Mouse (Mus musculus) hindbrain, embryonic 16.5 days (tissue): ENCODE data around the gene Hoxa7. TPM values are rescaled to one million over a fixed set of nuclear protein-coding genes. Genes with fewer than 3 reads are reported as not detected.

Source experiments
- ATAC-seq: fragments of 200-750 bp; cut with Nextera tagmentation; 2 replicates; pipeline ENCODE4 v1.8.0; 2017; ENCODE audit warnings: moderate TSS enrichment, moderate library complexity
- H3K27ac ChIP-seq: fragments of 300-500 bp; sonication (generic); 2 replicates; pipeline ENCODE4 v1.5.1; 2014; ENCODE audit warnings: low read depth, mild to moderate bottlenecking, control low read depth, low read length, moderate library complexity
- H3K27me3 ChIP-seq: fragments of 300-500 bp; sonication (generic); replicated peaks from 2 replicates; pipeline ENCODE4 v1.6.1; 2014; ENCODE audit warnings: low read length; ENCODE audit not compliant: control insufficient read depth, insufficient read depth
- H3K36me3 ChIP-seq: fragments of 300-500 bp; sonication (generic); 2 replicates; pipeline ENCODE4 v1.6.1; 2014; ENCODE audit warnings: mild to moderate bottlenecking, low read length, moderate library complexity, mixed read lengths; ENCODE audit not compliant: control insufficient read depth, insufficient read depth
- H3K4me1 ChIP-seq: fragments of 300-500 bp; sonication (generic); 2 replicates; pipeline ENCODE4 v1.6.1; 2014; ENCODE audit warnings: low read depth, low read length; ENCODE audit not compliant: control insufficient read depth, insufficient read depth
- H3K4me2 ChIP-seq: fragments of 300-500 bp; sonication (generic); 2 replicates; pipeline ENCODE4 v1.6.1; 2014; ENCODE audit warnings: mild to moderate bottlenecking, low read length, control low read depth, moderate library complexity
- H3K4me3 ChIP-seq: fragments of 300-500 bp; sonication (generic); 2 replicates; pipeline ENCODE4 v1.5.1; 2014; ENCODE audit warnings: mild to moderate bottlenecking, low read length, control low read depth, moderate library complexity
- H3K9ac ChIP-seq: fragments of 300-500 bp; sonication (generic); 2 replicates; pipeline ENCODE4 v1.6.1; 2014; ENCODE audit warnings: low read depth, mild to moderate bottlenecking, control low read depth, low read length, moderate library complexity
- H3K9me3 ChIP-seq: fragments of 300-500 bp; sonication (generic); 2 replicates; pipeline ENCODE4 v1.6.1; 2014; ENCODE audit warnings: mild to moderate bottlenecking, low read length, moderate library complexity; ENCODE audit not compliant: control insufficient read depth
- WGBS: fragments of 180-500 bp; shearing (Covaris S2); extraction: QIAGEN DNeasy Blood & Tissue Kit; methylation state at CpG from one replicate; pipeline ENCODE4 v1.1.7; 2014; 5-methylcytosine and 5-hydroxymethylcytosine counted together
- polyA plus RNA-seq: library from polyadenylated mRNA; unstranded; fragments of >200 nt; fragmentation: Nextera tagmentation; extraction: Ambion mirVana; gene quantifications from 2 replicates; pipeline ENCODE4 v1.2.1, GENCODE M21; 2015

Gene Hoxa7
- polyA plus RNA-seq, 1 experiment from 2014 or later, result 9.0 TPM

DNA sequence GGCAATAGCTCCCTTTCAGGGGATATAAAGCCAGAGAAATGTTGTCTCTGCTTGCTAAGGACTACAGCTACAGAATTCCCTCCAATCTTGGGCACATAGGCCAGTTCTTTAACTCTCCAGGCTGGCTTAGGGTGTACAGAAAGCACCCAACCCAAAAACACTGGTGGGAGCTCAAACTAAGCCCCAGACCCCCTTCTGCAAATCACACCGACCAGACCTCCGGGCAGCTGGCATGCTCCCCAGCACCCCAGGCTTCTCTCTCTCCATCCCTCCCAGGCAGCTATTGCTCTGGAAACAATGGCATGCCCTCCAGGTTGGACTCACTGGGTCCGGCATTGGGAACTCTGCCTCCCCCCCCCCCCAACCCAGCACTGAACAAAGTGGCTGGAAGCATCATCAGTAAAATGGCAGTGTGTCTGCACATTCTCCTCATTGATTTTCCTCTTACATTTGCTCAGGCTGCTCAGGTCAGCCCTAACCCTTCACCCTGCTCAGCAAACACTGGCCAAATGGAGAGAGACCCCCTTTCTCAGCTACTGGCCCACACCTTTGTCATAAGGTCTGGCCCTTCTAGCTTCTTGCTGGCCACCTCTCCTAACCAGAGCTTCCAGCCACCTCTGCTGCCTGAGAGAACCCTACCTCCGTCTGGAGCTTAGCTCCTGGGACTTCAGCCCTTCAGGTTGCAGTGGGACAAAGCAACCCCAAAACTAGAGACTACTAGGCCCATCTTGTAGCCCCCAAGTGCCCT is 42.6 kb downstream of the Hoxa7 start:
- Histone ChIP-seq H3K4me3 (peak overlapping the region; percentile 52), H3K4me2 (peak overlapping the region; percentile 64), H3K9ac (peak overlapping the region; percentile 69), H3K27me3 (peaks cover 38% of the 10 kb centered on the region), H3K4me1 (no peaks in the 10 kb centered on the region), H3K27ac (peak overlapping the region; percentile 90), H3K36me3 (no peaks in the 10 kb centered on the region), H3K9me3 (no peaks in the 10 kb centered on the region)
- WGBS, result 1% methylated on average over 4 of the region's 4 CpGs
- ATAC-seq, result no peak

DNA sequence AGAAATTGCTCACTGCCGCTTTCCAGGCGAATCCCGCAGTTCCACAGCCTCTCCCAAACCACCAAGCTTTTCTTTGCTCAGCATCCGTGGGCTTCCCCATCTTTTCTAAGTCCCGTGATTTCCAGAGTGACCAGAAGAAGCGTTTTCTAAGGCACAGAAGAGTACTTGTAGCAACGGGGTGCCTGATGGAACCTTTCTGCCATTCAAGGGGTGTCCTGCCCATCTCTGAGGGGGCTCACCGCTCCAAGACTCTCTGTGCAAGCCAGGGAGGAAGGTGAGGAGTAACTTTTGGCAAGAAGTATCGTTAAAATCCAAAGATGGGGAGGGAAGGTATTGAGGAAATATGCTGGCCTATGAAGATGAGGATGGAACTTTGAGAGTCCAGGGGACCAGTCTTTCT is 43.8 kb downstream of the Hoxa7 start:
- Histone ChIP-seq H3K9ac (peak overlapping the region; percentile 69), H3K9me3 (no peaks in the 10 kb centered on the region), H3K27me3 (peaks cover 34% of the 10 kb centered on the region), H3K4me2 (peak overlapping the region; percentile 64), H3K27ac (peak overlapping the region; percentile 90), H3K36me3 (no peaks in the 10 kb centered on the region), H3K4me3 (peak overlapping the region; percentile 52), H3K4me1 (no peaks in the 10 kb centered on the region)
- WGBS, result 3% methylated on average over 9 of the region's 9 CpGs
- no peak for ATAC-seq

DNA sequence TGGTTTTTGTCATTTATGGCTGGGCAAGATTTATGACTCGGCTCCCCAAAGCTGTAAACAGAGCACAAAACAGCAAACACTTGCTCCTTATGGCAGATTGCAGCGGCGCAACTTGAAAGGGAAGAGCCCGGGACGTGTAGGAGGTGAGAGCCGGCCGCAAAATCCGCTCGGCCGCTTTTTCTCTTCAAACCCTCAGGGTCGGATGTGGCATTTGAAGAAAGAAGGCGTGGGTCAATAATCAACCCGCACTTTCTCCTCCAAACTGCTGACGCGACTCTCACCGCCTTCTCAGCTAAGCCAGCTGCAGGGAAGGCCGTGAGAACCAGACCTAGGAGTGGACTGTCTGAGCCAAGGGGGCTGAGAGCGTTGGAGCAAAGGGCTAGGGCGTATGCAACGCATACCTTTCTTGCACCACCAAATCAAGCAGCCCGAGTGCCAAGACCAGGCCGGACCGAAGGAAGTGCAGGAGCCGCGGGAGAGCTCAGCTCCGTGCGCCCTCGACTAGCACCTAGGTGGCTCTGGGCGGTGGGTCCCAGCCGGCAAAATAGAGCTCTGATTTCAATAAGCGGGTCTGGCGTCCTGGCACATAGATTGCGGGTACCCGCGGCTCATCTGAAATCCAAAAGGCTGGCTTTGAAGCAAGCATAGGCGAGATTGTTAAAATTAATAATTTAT is 44.5 kb downstream of the Hoxa7 start, which contains the start of gene 5730596B20Rik:
Gene 5730596B20Rik, plus strand, starts transcription at position 438 of the 675 bp plus-strand sequence.
- peak within 1 kb of the TSS; percentile 52 for H3K4me3 ChIP-seq
- peak within 1 kb of the TSS; percentile 64 for H3K4me2 ChIP-seq

DNA sequence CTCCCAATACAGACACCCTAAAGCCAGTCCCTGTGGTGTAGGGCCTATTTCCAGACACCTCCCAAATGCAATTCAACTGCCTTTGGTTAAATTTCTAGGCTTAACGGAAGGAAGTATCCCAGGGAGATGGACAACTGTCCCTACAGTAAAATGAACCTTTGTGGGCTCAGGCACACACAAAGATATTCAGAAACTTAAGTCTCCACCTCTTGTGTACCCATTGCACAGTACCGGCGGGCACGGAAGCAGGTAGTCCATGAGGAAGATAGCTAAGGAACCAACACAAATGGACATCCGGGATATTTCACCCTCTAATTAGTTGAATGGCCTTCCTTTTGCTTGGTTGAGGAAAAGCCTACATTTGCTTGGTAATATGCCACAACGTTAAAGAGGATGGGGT is 45.3 kb downstream of the Hoxa7 start:
- peak overlapping the region; percentile 90 for H3K27ac ChIP-seq
- no peak for ATAC-seq
- peaks cover 5% of the 10 kb centered on the region; the same call in 1 of the 2 replicates for H3K4me1 ChIP-seq
- H3K4me2 ChIP-seq, result peak overlapping the region; percentile 64
- H3K36me3 ChIP-seq, result no peaks in the 10 kb centered on the region
- H3K9ac ChIP-seq, result peak overlapping the region; percentile 69
- under 1% methylated on average over 6 of the region's 6 CpGs for WGBS
- no peaks in the 10 kb centered on the region for H3K9me3 ChIP-seq
- H3K27me3 ChIP-seq, result peaks cover 34% of the 10 kb centered on the region
- peak overlapping the region; percentile 52 for H3K4me3 ChIP-seq

More for the DNA sequence above, 44.5 kb downstream of the Hoxa7 start, which contains the start of gene 5730596B20Rik:
- ATAC-seq, result no peak
- Histone ChIP-seq H3K36me3 (no peaks in the 10 kb centered on the region), H3K27me3 (peaks cover 29% of the 10 kb centered on the region), H3K27ac (peak within 1 kb of the TSS; percentile 90), H3K9ac (peak within 1 kb of the TSS; percentile 69), H3K9me3 (no peaks in the 10 kb centered on the region), H3K4me1 (no peaks in the 10 kb centered on the region; the same call in 1 of the 2 replicates)
- 1% methylated on average over 36 of the region's 36 CpGs for WGBS

DNA sequence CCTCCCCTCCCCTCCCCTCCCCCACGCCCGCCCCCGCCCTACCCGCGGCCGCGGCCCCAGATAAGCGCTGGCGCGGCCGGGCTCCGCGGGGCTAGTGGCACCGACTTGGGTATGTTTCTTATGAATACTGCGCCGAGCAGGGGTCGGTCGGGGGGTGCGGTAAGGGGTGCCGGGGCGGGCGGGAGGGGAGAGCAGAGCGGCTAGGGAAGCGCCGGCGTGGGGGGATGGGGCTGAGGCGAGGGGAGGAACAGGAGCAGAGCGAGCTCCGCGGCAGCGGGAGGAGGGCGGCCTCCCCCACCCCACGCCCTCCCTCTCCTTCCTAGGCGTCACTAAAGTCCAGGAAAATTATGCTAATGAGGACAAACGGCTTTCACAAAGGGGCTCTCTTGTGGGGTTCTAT is 45.8 kb downstream of the Hoxa7 start:
- H3K27me3 ChIP-seq, result peaks cover 31% of the 10 kb centered on the region

DNA sequence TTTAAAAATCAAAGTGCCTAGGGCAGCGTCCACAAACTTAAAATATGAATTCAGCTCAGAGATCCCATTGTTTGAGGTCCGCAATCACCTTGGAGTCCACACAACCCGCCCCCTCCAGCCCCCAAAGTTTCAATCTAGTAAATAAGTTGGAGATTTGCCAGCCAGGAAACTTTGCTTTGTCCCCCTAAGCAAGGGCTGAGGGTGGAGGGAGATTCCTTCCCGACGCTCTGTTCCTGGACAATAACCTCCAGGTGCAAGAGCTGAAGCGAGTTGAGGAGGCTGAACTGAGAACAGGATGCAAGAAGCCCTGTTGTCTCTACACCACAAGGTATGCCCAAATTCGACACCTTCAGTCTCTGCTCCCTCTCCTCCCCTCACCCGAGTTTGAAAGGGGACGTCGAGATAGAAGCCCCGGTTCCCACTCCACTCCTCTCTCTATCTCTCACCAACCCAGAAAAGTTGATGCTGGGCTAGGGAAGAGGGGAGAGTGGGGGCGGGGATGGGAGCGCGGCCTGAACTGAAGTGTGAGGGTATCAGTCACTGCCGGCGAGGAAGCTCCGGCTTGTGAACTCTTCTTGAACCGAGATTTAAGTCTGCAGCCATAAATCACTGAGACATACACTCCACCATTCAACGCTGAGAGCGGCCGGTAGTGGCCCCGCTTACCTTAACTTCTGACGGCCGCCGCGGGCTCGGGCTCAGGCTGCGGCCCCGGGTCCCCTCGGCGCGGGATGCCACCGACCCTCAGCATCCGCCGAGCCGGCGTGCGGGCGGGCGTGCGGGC is 46.5 kb downstream of the Hoxa7 start:
- WGBS, result under 1% methylated on average over 35 of the region's 41 CpGs
- H3K9me3 ChIP-seq, result no peaks in the 10 kb centered on the region
- peak overlapping the region; percentile 90 for H3K27ac ChIP-seq
- no peaks in the 10 kb centered on the region for H3K36me3 ChIP-seq
- peak overlapping the region; percentile 69 for H3K9ac ChIP-seq
- H3K4me3 ChIP-seq, result peak overlapping the region; percentile 52
- peaks cover 5% of the 10 kb centered on the region for H3K4me1 ChIP-seq
- H3K27me3 ChIP-seq, result peaks cover 31% of the 10 kb centered on the region
- 0 out of 2 replicates have a peak, but pooled peaks have one; percentile 2 for ATAC-seq
- H3K4me2 ChIP-seq, result peak overlapping the region; percentile 64

More for the DNA sequence above, 45.8 kb downstream of the Hoxa7 start:
- Histone ChIP-seq H3K4me2 (peak overlapping the region; percentile 64), H3K4me3 (peak overlapping the region; percentile 52), H3K4me1 (peaks cover 5% of the 10 kb centered on the region; the same call in 1 of the 2 replicates), H3K36me3 (no peaks in the 10 kb centered on the region), H3K9me3 (no peaks in the 10 kb centered on the region), H3K27ac (peak overlapping the region; percentile 90), H3K9ac (peak overlapping the region; percentile 69)
- ATAC-seq, result peak; percentile 43
- 1% methylated on average over 17 of the region's 35 CpGs for WGBS

DNA sequence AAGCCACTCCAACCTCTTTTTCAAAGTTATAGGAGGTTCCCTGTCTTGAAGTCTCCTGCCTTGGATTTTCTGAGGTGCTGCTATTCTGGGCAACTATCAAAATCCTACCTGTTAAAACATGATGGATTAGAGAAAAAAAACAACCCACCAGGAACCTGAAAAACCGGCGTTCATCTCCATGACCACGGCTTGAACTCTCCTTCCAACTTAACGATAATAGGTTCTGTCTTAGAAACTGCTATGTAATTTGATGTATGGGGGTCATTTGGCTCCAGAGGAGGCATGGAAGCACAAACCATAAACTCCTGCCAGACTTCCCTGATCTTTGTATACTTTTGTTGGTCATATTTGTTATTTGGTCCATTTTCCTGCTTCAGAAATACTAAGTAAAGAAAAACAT is 48.0 kb downstream of the Hoxa7 start:
- peaks cover 22% of the 10 kb centered on the region for H3K27me3 ChIP-seq
- H3K9ac ChIP-seq, result no peak overlapping the region; the same call in 1 of the 2 replicates
- peak overlapping the region; percentile 69 for H3K4me2 ChIP-seq
- WGBS, result 4% methylated on average over 4 of the region's 4 CpGs
- peaks cover 8% of the 10 kb centered on the region for H3K4me1 ChIP-seq
- H3K36me3 ChIP-seq, result no peaks in the 10 kb centered on the region
- H3K27ac ChIP-seq, result peak overlapping the region; percentile 59
- no peak for ATAC-seq
- no peaks in the 10 kb centered on the region for H3K9me3 ChIP-seq
- peak overlapping the region; percentile 34 for H3K4me3 ChIP-seq

DNA sequence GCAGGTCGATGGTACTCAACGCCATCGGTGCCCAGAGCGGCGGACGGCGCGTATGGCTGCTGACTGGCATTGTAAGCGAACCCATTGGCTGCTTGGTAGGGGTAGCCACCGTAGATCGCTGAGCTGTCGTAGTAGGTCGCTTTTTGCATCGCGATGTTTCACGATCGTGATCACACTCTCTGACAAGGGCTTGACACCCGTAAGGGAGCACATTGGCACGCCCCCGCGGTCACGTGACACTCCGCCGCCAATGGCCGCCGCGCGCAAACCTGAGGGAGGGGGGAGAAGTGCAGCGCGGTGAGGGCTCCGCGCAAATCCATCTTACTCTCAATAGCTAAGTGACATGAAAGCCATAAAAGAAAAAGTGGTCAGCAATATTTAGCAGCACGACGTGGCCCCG is 49.2 kb downstream of the Hoxa7 start:
- peak overlapping the region; percentile 60 for H3K9ac ChIP-seq
- no peaks in the 10 kb centered on the region for H3K36me3 ChIP-seq
- peaks cover 8% of the 10 kb centered on the region for H3K4me1 ChIP-seq
- H3K4me2 ChIP-seq, result peak overlapping the region; percentile 69
- peak overlapping the region; percentile 91 for H3K27ac ChIP-seq
- peak; percentile 90 for ATAC-seq
- under 1% methylated on average over 35 of the region's 35 CpGs for WGBS
- H3K4me3 ChIP-seq, result peak overlapping the region; percentile 34
- peaks cover 20% of the 10 kb centered on the region for H3K27me3 ChIP-seq
- no peaks in the 10 kb centered on the region for H3K9me3 ChIP-seq
